Mouse (Mus musculus) urinary bladder, postnatal 10 days (tissue): Measurements from ENCODE around the gene Snap91.

Source experiments
- DNase-seq: peaks from one replicate; pipeline ENCODE4 v3.0.0; 2022; ENCODE audit warnings: low spot score

The Snap91 gene

GRCm38 (mm10) chr9:86880113-86880972, at the start of gene Snap91:
Snap91 (minus strand) TSS chr9:86880654.
- no peak for DNase-seq

GRCm38 (mm10) chr9:86926519-86926918, 46.1 kb upstream of the Snap91 start:
- no peak for DNase-seq

GRCm38 (mm10) chr9:86925688-86926087, 45.2 kb upstream of the Snap91 start:
- DNase-seq: no peak

GRCm38 (mm10) chr9:86922430-86922829, 42.0 kb upstream of the Snap91 start:
- DNase-seq: no peak

GRCm38 (mm10) chr9:86916543-86916942, 36.1 kb upstream of the Snap91 start:
- DNase-seq: no peak

GRCm38 (mm10) chr9:86899502-86900199, 19.2 kb upstream of the Snap91 start:
- DNase-seq: no peak

- no peak for DNase-seq
Measured at GRCm38 (mm10) chr9:86879216-86880112, 990 bp downstream of the Snap91 start.

GRCm38 (mm10) chr9:86878716-86879115, 1.7 kb downstream of the Snap91 start:
- DNase-seq: no peak

GRCm38 (mm10) chr9:86873681-86874080, 6.8 kb downstream of the Snap91 start:
- DNase-seq: no peak

GRCm38 (mm10) chr9:86869586-86870338, 10.7 kb downstream of the Snap91 start:
- no peak for DNase-seq

GRCm38 (mm10) chr9:86858101-86858500, 22.4 kb downstream of the Snap91 start:
- no peak for DNase-seq

- no peak for DNase-seq
Measured at GRCm38 (mm10) chr9:86857626-86858025, 22.8 kb downstream of the Snap91 start.

GRCm38 (mm10) chr9:86852861-86853260, 27.6 kb downstream of the Snap91 start:
- no peak for DNase-seq

- no peak for DNase-seq
Measured at GRCm38 (mm10) chr9:86851689-86852088, 28.8 kb downstream of the Snap91 start.

- no peak for DNase-seq
Measured at GRCm38 (mm10) chr9:86850452-86851207, 29.8 kb downstream of the Snap91 start.

- DNase-seq: no peak
Measured at GRCm38 (mm10) chr9:86843747-86844353, 36.6 kb downstream of the Snap91 start.

- no peak for DNase-seq
Measured at GRCm38 (mm10) chr9:86829792-86830191, 50.7 kb downstream of the Snap91 start.

GRCm38 (mm10) chr9:86829034-86829433, 51.4 kb downstream of the Snap91 start:
- DNase-seq: no peak

GRCm38 (mm10) chr9:86819366-86819765, 61.1 kb downstream of the Snap91 start:
- DNase-seq: no peak

GRCm38 (mm10) chr9:86817673-86818072, 62.8 kb downstream of the Snap91 start:
- no peak for DNase-seq
